8 mouse cellular contexts compared by ENCODE assay signal in the genomic region with DNA sequence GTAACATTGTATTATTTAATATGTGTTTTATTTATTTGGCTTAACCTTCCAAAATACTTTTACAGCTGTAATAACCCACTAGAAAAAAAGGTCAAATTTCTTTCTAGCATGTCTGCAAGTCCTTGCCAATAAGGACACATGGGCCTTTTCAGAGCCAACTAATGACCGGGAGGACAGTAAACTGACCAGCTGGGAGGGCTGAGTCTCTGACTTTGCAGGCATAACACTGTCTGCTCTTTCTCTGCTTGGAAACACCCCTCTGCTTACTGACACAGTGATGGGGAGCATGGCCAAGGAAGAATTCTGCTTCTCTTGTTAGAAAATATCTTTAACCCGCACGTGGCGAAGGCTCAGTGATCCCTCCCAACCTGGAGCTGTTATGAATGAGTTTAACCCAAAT. TPM values are rescaled to one million over a fixed set of nuclear protein-coding genes. Genes with fewer than 3 reads are reported as not detected.
DNase-seq lines count a peak whose midpoint lies in the region; ATAC-seq and TF ChIP-seq lines count a peak whose summit lies in the region.
"Had no signal": no experiment of that assay in that cellular context is flagged by ENCODE, and none has a peak within 500 bp of the region (broad histone marks: within the 10 kb centered on the region; RNA-seq: fewer than 3 reads in every experiment).

No protein-coding gene starts in this region.

- H3K27ac ChIP-seq in embryonic facial prominence, embryonic 13.5 days = no peak overlapping the region
- no peak overlapping the region for H3K27ac ChIP-seq in heart, embryonic 13.5 days (replicated peaks)
- no peak overlapping the region for H3K27ac ChIP-seq in kidney, postnatal 0 days
- H3K27ac ChIP-seq in midbrain, embryonic 15.5 days = no peak overlapping the region
- H3K27ac ChIP-seq: liver, embryonic 14.5 days had no signal

- H3K36me3 ChIP-seq in embryonic facial prominence, embryonic 13.5 days = peaks cover 18% of the 10 kb centered on the region
- H3K36me3 ChIP-seq in heart, embryonic 13.5 days = no peaks in the 10 kb centered on the region
- H3K36me3 ChIP-seq in kidney, postnatal 0 days (ENCODE audit: insufficient read depth, low read length) = no peaks in the 10 kb centered on the region
- H3K36me3 ChIP-seq in midbrain, embryonic 15.5 days (replicated peaks) = no peaks in the 10 kb centered on the region

- ATAC-seq in embryonic facial prominence, embryonic 13.5 days (ENCODE audit: insufficient number of reproducible peaks, insufficient read depth, low FRiP score, low TSS enrichment, low read depth) = no peak
- no peak for ATAC-seq in heart, embryonic 13.5 days (ENCODE audit: extremely low read depth, insufficient number of reproducible peaks, low FRiP score, low TSS enrichment)
- no peak for ATAC-seq in kidney, postnatal 0 days (replicated peaks; ENCODE audit: low FRiP score, low read depth)
- no peak for ATAC-seq in midbrain, embryonic 15.5 days (replicated peaks)

- peaks cover 12% of the 10 kb centered on the region for H3K4me1 ChIP-seq in embryonic facial prominence, embryonic 13.5 days
- H3K4me1 ChIP-seq in heart, embryonic 13.5 days = 0 out of 2 replicates have a peak, but pooled peaks cover 5% of the 10 kb centered on the region
- no peaks in the 10 kb centered on the region for H3K4me1 ChIP-seq in kidney, postnatal 0 days (replicated peaks; ENCODE audit: insufficient read depth, low read length)
- H3K4me1 ChIP-seq in midbrain, embryonic 15.5 days = peaks cover 9% of the 10 kb centered on the region

- H3K4me2 ChIP-seq in embryonic facial prominence, embryonic 13.5 days = peak overlapping the region; percentile 67
- H3K4me2 ChIP-seq in heart, embryonic 13.5 days = peak overlapping the region; percentile 83
- peak overlapping the region; percentile 83 for H3K4me2 ChIP-seq in kidney, postnatal 0 days (ENCODE audit: low read length)
- H3K4me2 ChIP-seq in midbrain, embryonic 15.5 days = peak overlapping the region; percentile 78

- H3K27me3 ChIP-seq in embryonic facial prominence, embryonic 13.5 days = no peaks in the 10 kb centered on the region
- H3K27me3 ChIP-seq in heart, embryonic 13.5 days (replicated peaks) = no peaks in the 10 kb centered on the region
- H3K27me3 ChIP-seq in kidney, postnatal 0 days (ENCODE audit: insufficient read depth, low read length) = no peaks in the 10 kb centered on the region
- no peaks in the 10 kb centered on the region for H3K27me3 ChIP-seq in midbrain, embryonic 15.5 days (replicated peaks)

- no peaks in the 10 kb centered on the region for H3K9me3 ChIP-seq in embryonic facial prominence, embryonic 13.5 days
- H3K9me3 ChIP-seq in heart, embryonic 13.5 days = no peaks in the 10 kb centered on the region
- no peaks in the 10 kb centered on the region for H3K9me3 ChIP-seq in kidney, postnatal 0 days (replicated peaks; ENCODE audit: low read length)
- no peaks in the 10 kb centered on the region for H3K9me3 ChIP-seq in midbrain, embryonic 15.5 days

- peak overlapping the region; percentile 62 for H3K4me3 ChIP-seq in embryonic facial prominence, embryonic 13.5 days
- peak overlapping the region; percentile 83 for H3K4me3 ChIP-seq in heart, embryonic 13.5 days
- H3K4me3 ChIP-seq in kidney, postnatal 0 days (replicated peaks; ENCODE audit: low read depth, low read length) = peak overlapping the region; percentile 77
- peak overlapping the region; percentile 87 for H3K4me3 ChIP-seq in midbrain, embryonic 15.5 days

- 44% methylated on average over 4 of the region's 4 CpGs for WGBS in embryonic facial prominence, embryonic 13.5 days
- 57% methylated on average over 4 of the region's 4 CpGs for whole genome bisulfite sequencing in heart, embryonic 13.5 days
- 37% methylated on average over 4 of the region's 4 CpGs for WGBS in kidney, postnatal 0 days
- WGBS in midbrain, embryonic 15.5 days = 65% methylated on average over 4 of the region's 4 CpGs

- H3K9ac ChIP-seq in embryonic facial prominence, embryonic 13.5 days = peak overlapping the region; percentile 76
- H3K9ac ChIP-seq in heart, embryonic 13.5 days = peak overlapping the region; percentile 42; the same call in 1 of the 2 replicates
- no peak overlapping the region for H3K9ac ChIP-seq in kidney, postnatal 0 days (ENCODE audit: low read depth, low read length)
- H3K9ac ChIP-seq in midbrain, embryonic 15.5 days = peak overlapping the region; percentile 87; the same call in 1 of the 2 replicates
- H3K9ac ChIP-seq: liver, embryonic 14.5 days had no signal

- peak; percentile 39 to 40 for DNase-seq in cerebellum, adult 18-20 months
- DNase-seq in kidney, postnatal 0 days (ENCODE audit: low spot score) = peak; percentile 71
- no peak for DNase-seq in right cerebral cortex, adult 2 months (ENCODE audit: low spot score in 2 of 2)
- no peak for DNase-seq in layer of hippocampus, postnatal 14 days (ENCODE audit: low spot score in 2 of 2)

- TF ChIP-seq CTCF in kidney, postnatal 0 days (IDR thresholded peaks at IDR 0.05; ENCODE audit: low read depth) = no peak

RNA-seq across cellular contexts. Expression of a gene that starts 1.2 kb away (rescaled TPM):
- 26.8 and 28.3 TPM in 2 replicates for polyA plus RNA-seq in embryonic facial prominence, embryonic 13.5 days (2015; fragmentation: Nextera tagmentation; extraction: Ambion mirVana)
- polyA plus RNA-seq in heart, embryonic 13.5 days (2015; fragmentation: Nextera tagmentation; extraction: Ambion mirVana) = 1.6 and 2.3 TPM in 2 replicates
- polyA plus RNA-seq in kidney, postnatal 0 days (2015; fragmentation: Nextera tagmentation; extraction: Ambion mirVana) = 2.3 and 2.5 TPM in 2 replicates
- polyA plus RNA-seq in midbrain, embryonic 15.5 days (2015; fragmentation: Nextera tagmentation; extraction: Ambion mirVana) = 2.8 and 3.2 TPM in 2 replicates
- total RNA-seq in layer of hippocampus, postnatal 14 days (2021) = 1 to 10 TPM; 3.9 to 4.9 TPM

Comparison
In these comparisons a context has a peak if more than half of its experiments do, and no peak if none do; other contexts are left out.
1. DNase-seq: peak in cerebellum, adult 18-20 months (2 of 2) and kidney, postnatal 0 days (single experiment); none in right cerebral cortex, adult 2 months (0 of 2) and layer of hippocampus, postnatal 14 days (0 of 2).
2. Peak in every context shown above with its lines, with median percentiles within 50 percentile points of each other: H3K4me2 ChIP-seq and H3K4me3 ChIP-seq.